Mouse (Mus musculus) MEL (cell line): ENCODE results near the gene Myo18b. TPM values are rescaled to one million over a fixed set of nuclear protein-coding genes. Genes with fewer than 3 reads are reported as not detected.

Experiments used
- DNase-seq: peaks from one replicate; pipeline ENCODE4 v3.0.0; 2011; ENCODE audit warnings: low read depth, low spot score
- H3K27ac ChIP-seq: 2 replicates; pipeline ENCODE4 v1.5.1; 2012; ENCODE audit warnings: low read depth, mild to moderate bottlenecking, control low read depth, low read length, moderate library complexity; ENCODE audit not compliant: control insufficient read depth
- H3K27me3 ChIP-seq, 2 experiments: fragments of 150-350 bp in 1 of 2; sonication (generic) in 1 of 2; 2 replicates each; pipeline ENCODE4 v1.6.1; 2012; ENCODE audit warnings: low read length in 2 of 2, mild to moderate bottlenecking in 2 of 2, improper control_type of control experiment in 1 of 2, moderate library complexity in 1 of 2; ENCODE audit not compliant: insufficient read depth in 2 of 2, control insufficient read depth in 1 of 2
- H3K36me3 ChIP-seq, 2 experiments: 2 replicates each; pipeline ENCODE4 v1.6.1; 2012 to 2014; ENCODE audit warnings: low read length in 2 of 2, improper control_type of control experiment in 1 of 2, inconsistent platforms in 1 of 2, mild to moderate bottlenecking in 1 of 2; ENCODE audit not compliant: insufficient read depth in 2 of 2, control insufficient read depth in 1 of 2
- H3K4me1 ChIP-seq, 2 experiments: fragments of 150-350 bp in 1 of 2; sonication (generic) in 1 of 2; 2 replicates each; pipeline ENCODE4 v1.6.1; 2012; ENCODE audit warnings: low read length in 2 of 2, improper control_type of control experiment in 1 of 2, mild to moderate bottlenecking in 1 of 2; ENCODE audit not compliant: insufficient read depth in 2 of 2, control insufficient read depth in 1 of 2
- H3K4me3 ChIP-seq, 2 experiments: fragments of 150-350 bp in 1 of 2; sonication (generic) in 1 of 2; 2 replicates each; pipeline ENCODE4 v1.5.1; 2012; ENCODE audit warnings: low read depth in 2 of 2, low read length in 2 of 2, mild to moderate bottlenecking in 2 of 2, moderate library complexity in 2 of 2, control low read depth in 1 of 2, improper control_type of control experiment in 1 of 2; ENCODE audit not compliant: control insufficient read depth in 1 of 2, insufficient read depth in 1 of 2
- H3K79me2 ChIP-seq: 2 replicates; pipeline ENCODE4 v1.6.1; 2012; ENCODE audit warnings: mild to moderate bottlenecking, low read length, moderate library complexity; ENCODE audit not compliant: control insufficient read depth, poor library complexity, insufficient read depth
- H3K9ac ChIP-seq: 2 replicates; pipeline ENCODE4 v1.6.1; 2012; ENCODE audit warnings: low read depth, mild to moderate bottlenecking, control low read depth, low read length, moderate library complexity; ENCODE audit not compliant: control insufficient read depth, poor library complexity, severe bottlenecking
- H3K9me3 ChIP-seq: fragments of 150-350 bp; sonication (generic); replicated peaks from 2 replicates; pipeline ENCODE4 v1.6.1; 2012; ENCODE audit warnings: mild to moderate bottlenecking, low read length, improper control_type of control experiment, moderate library complexity; ENCODE audit not compliant: insufficient read depth
- BHLHE40 ChIP-seq: IDR thresholded peaks from 2 replicates; pipeline ENCODE4 v1.6.1; 2012; ENCODE audit warnings: low read depth, mild to moderate bottlenecking, inconsistent platforms, low read length, improper control_type of control experiment, borderline replicate concordance
- CHD1 ChIP-seq: IDR thresholded peaks from 2 replicates; pipeline ENCODE4 v1.6.1; 2012; ENCODE audit warnings: low read depth, mild to moderate bottlenecking, inconsistent platforms, low read length, improper control_type of control experiment
- CHD2 ChIP-seq: IDR thresholded peaks from 2 replicates; pipeline ENCODE4 v1.6.1; 2011; ENCODE audit warnings: low read length, improper control_type of control experiment
- CTCF ChIP-seq, 3 experiments: IDR thresholded peaks in 2 of 3; conservative IDR thresholded peaks in 1 of 3; 2 replicates each; pipeline ENCODE4 v1.5.1; 2011 to 2012; ENCODE audit warnings: low read length in 3 of 3, low read depth in 2 of 3, mild to moderate bottlenecking in 2 of 3, improper control_type of control experiment in 1 of 3, inconsistent platforms in 1 of 3, mixed read lengths in 1 of 3, moderate library complexity in 1 of 3; ENCODE audit not compliant: control insufficient read depth in 1 of 3, insufficient read depth in 1 of 3, poor library complexity in 1 of 3, severe bottlenecking in 1 of 3
- E2F4 ChIP-seq: IDR thresholded peaks from 2 replicates; pipeline ENCODE4 v1.6.1; 2011; ENCODE audit warnings: low read depth, low read length, improper control_type of control experiment, borderline replicate concordance
- EP300 ChIP-seq, 2 experiments: IDR thresholded peaks; 2 replicates each; pipeline ENCODE4 v1.6.1; 2011; ENCODE audit warnings: improper control_type of control experiment in 2 of 2, low read length in 2 of 2, low read depth in 1 of 2, mild to moderate bottlenecking in 1 of 2
- ETS1 ChIP-seq: IDR thresholded peaks from 2 replicates; pipeline ENCODE4 v1.6.1; 2012; ENCODE audit warnings: low read depth, mild to moderate bottlenecking, inconsistent platforms, low read length, improper control_type of control experiment, moderate library complexity
- GABPA ChIP-seq: IDR thresholded peaks from 2 replicates; pipeline ENCODE4 v1.6.1; 2012; ENCODE audit warnings: low read depth, mild to moderate bottlenecking, inconsistent platforms, low read length, improper control_type of control experiment, moderate library complexity
- JUND ChIP-seq: IDR thresholded peaks from 2 replicates; pipeline ENCODE4 v1.6.1; 2011; ENCODE audit warnings: low read depth, mild to moderate bottlenecking, improper control_type of control experiment, low read length
- MAFK ChIP-seq: IDR thresholded peaks from 2 replicates; pipeline ENCODE4 v1.6.1; 2011; ENCODE audit warnings: low read depth, mild to moderate bottlenecking, low read length, improper control_type of control experiment, borderline replicate concordance
- MAX ChIP-seq: IDR thresholded peaks from 2 replicates; pipeline ENCODE4 v1.6.1; 2011; ENCODE audit warnings: low read length, improper control_type of control experiment
- MAZ ChIP-seq: IDR thresholded peaks from 2 replicates; pipeline ENCODE4 v1.6.1; 2012; ENCODE audit warnings: low read depth, mild to moderate bottlenecking, inconsistent platforms, low read length, improper control_type of control experiment
- MYB ChIP-seq: IDR thresholded peaks from 2 replicates; pipeline ENCODE4 v1.6.1; 2011; ENCODE audit warnings: mild to moderate bottlenecking, low read depth, low read length, improper control_type of control experiment
- NRF1 ChIP-seq: IDR thresholded peaks from 2 replicates; pipeline ENCODE4 v1.6.1; 2014; ENCODE audit warnings: low read depth, mild to moderate bottlenecking, inconsistent platforms, low read length, improper control_type of control experiment, moderate library complexity; ENCODE audit not compliant: poor library complexity, insufficient read depth, severe bottlenecking
- POLR2A ChIP-seq, 2 experiments: IDR thresholded peaks; 2 replicates each; pipeline ENCODE4 v1.6.1; 2011 to 2012; ENCODE audit warnings: low read length in 2 of 2, mild to moderate bottlenecking in 2 of 2, control low read depth in 1 of 2, improper control_type of control experiment in 1 of 2, low read depth in 1 of 2, moderate library complexity in 1 of 2; ENCODE audit not compliant: control insufficient read depth in 1 of 2, insufficient read depth in 1 of 2, poor library complexity in 1 of 2
- POLR2AphosphoS5 ChIP-seq: IDR thresholded peaks from 2 replicates; pipeline ENCODE4 v1.6.1; 2012; ENCODE audit warnings: low read depth, borderline replicate concordance, mild to moderate bottlenecking, inconsistent platforms, low read length, moderate library complexity, mixed read lengths
- RAD21 ChIP-seq: IDR thresholded peaks from 2 replicates; pipeline ENCODE4 v1.6.1; 2011; ENCODE audit warnings: mild to moderate bottlenecking, low read depth, low read length, improper control_type of control experiment
- RCOR1 ChIP-seq: IDR thresholded peaks from 2 replicates; pipeline ENCODE4 v1.6.1; 2012; ENCODE audit warnings: low read depth, mild to moderate bottlenecking, inconsistent platforms, low read length, improper control_type of control experiment
- SMC3 ChIP-seq: IDR thresholded peaks from 2 replicates; pipeline ENCODE4 v1.6.1; 2011; ENCODE audit warnings: low read depth, low read length, improper control_type of control experiment
- TBP ChIP-seq: IDR thresholded peaks from 2 replicates; pipeline ENCODE4 v1.8.0; 2011; ENCODE audit warnings: low read depth, low read length, improper control_type of control experiment
- USF2 ChIP-seq, 2 experiments: IDR thresholded peaks; 2 replicates each; pipeline ENCODE4 v1.6.1; 2011 to 2012; ENCODE audit warnings: improper control_type of control experiment in 2 of 2, low read length in 2 of 2, borderline replicate concordance in 1 of 2, inconsistent platforms in 1 of 2, low read depth in 1 of 2, mild to moderate bottlenecking in 1 of 2; ENCODE audit not compliant: insufficient read depth in 1 of 2
- ZKSCAN1 ChIP-seq: IDR thresholded peaks from 2 replicates; pipeline ENCODE4 v1.6.1; 2012; ENCODE audit warnings: low read depth, mild to moderate bottlenecking, inconsistent platforms, low read length, improper control_type of control experiment, moderate library complexity
- ZMIZ1 ChIP-seq: IDR thresholded peaks from 2 replicates; pipeline ENCODE4 v1.6.1; 2012; ENCODE audit warnings: low read depth, mild to moderate bottlenecking, inconsistent platforms, low read length, improper control_type of control experiment, moderate library complexity
- ZNF384 ChIP-seq: IDR thresholded peaks from 2 replicates; pipeline ENCODE4 v1.6.1; 2012; ENCODE audit warnings: low read depth, mild to moderate bottlenecking, inconsistent platforms, low read length, improper control_type of control experiment
- polyA plus RNA-seq, 2 experiments: library from polyadenylated mRNA; stranded (reverse) in 1 of 2; unstranded in 1 of 2; fragments of >175 nt in 1 of 2; fragments of >200 nt in 1 of 2; gene quantifications; 2 replicates each; pipeline versions ENCODE4 v1.2.1 to v1.2.4; 2012; ENCODE audit warnings: low replicate concordance in 2 of 2, low read depth in 1 of 2; ENCODE audit not compliant: insufficient read length in 2 of 2, insufficient read depth in 1 of 2, missing spikeins in 1 of 2
- total RNA-seq: library from RNA; depleted of rRNA; stranded (reverse); fragments of 300-350 nt; gene quantifications from 2 replicates; pipeline ENCODE4 v1.2.3, GENCODE M21; 2012

The Myo18b gene
- total and polyA plus RNA-seq, 3 experiments: not detected

DNA sequence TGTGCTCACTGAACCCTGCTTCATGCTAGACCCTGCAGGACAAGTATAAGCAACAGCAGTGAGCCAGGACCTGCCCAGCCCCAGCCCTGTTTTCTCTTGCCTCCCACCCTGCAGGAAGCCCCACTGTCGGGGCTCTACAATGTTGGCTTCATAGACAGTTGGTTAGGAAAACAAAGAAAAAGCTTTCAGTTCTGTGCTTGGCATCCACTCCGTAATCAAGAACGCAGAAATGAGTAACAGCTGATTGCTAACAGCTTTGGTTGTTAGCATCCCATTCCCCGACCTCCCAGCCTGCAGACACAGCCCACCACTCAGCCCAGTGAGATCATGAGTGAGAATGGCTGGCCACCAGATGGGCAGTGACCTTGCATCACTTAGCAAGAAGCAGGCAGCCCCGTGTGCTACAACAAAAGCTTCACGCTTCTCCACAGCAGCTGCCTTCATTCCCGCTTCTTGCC is 200.9 kb downstream of the Myo18b start:
- H3K27ac ChIP-seq: no peak overlapping the region
- no peaks in the 10 kb centered on the region for H3K36me3 ChIP-seq
- H3K4me3 ChIP-seq: no peak overlapping the region
- H3K9ac ChIP-seq: no peak overlapping the region
- TF ChIP-seq GABPA (no peak), MAZ (no peak), ZNF384 (no peak), POLR2A (IDR thresholded peaks at IDR 0.05; ENCODE audit: control insufficient read depth in 1 of 2, insufficient read depth in 1 of 2, low read depth in 1 of 2, low read length in 2 of 2, poor library complexity in 1 of 2) (no peak), RCOR1 (no peak), BHLHE40 (no peak), ZMIZ1 (no peak), MAFK (no peak), JUND (no peak), MAX (no peak), MYB (no peak), CHD1 (no peak)
- H3K79me2 ChIP-seq: no peaks in the 10 kb centered on the region
- H3K27me3 ChIP-seq: no peaks in the 10 kb centered on the region
- H3K9me3 ChIP-seq: no peaks in the 10 kb centered on the region
- no peak for DNase-seq
- H3K4me1 ChIP-seq: no peaks in the 10 kb centered on the region

DNA sequence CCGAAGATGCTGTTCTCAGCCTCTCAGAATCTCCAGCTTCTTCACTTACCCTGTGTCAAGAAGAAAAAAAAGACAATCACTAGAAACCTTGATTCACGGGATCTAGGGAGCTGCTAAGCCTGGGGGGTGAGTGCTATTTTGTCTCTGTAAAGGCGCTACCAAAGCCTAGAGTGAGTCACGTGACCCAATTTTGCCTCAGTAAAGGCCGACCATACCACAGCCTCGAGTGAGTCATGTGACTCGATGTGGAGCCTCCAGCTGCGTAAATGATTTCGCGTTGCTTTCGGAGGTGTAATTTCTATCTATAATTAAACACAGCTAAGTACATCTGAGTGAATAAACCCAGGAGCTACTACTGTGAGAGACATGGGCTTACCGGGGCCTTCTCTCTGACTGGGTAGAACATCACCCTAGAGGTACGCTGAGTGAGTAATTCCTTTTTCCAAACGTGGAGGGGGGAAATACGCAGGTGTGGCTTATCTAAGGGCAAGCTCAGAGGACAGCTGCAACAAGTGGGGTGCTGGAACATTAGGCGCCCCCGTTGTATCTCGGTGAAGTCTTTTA is 202.8 kb downstream of the Myo18b start:
- no peak for DNase-seq
- H3K27me3 ChIP-seq: no peaks in the 10 kb centered on the region
- no peak overlapping the region for H3K4me3 ChIP-seq
- no peak overlapping the region for H3K27ac ChIP-seq
- no peaks in the 10 kb centered on the region for H3K36me3 ChIP-seq
- H3K79me2 ChIP-seq: no peaks in the 10 kb centered on the region
- no peaks in the 10 kb centered on the region for H3K9me3 ChIP-seq
- no peaks in the 10 kb centered on the region for H3K4me1 ChIP-seq
- H3K9ac ChIP-seq: no peak overlapping the region
- TF ChIP-seq MAZ (no peak), CHD2 (no peak), USF2 (IDR thresholded peaks at IDR 0.05; ENCODE audit: borderline replicate concordance in 1 of 2, insufficient read depth in 1 of 2, low read depth in 1 of 2, low read length in 2 of 2) (no peak)

DNA sequence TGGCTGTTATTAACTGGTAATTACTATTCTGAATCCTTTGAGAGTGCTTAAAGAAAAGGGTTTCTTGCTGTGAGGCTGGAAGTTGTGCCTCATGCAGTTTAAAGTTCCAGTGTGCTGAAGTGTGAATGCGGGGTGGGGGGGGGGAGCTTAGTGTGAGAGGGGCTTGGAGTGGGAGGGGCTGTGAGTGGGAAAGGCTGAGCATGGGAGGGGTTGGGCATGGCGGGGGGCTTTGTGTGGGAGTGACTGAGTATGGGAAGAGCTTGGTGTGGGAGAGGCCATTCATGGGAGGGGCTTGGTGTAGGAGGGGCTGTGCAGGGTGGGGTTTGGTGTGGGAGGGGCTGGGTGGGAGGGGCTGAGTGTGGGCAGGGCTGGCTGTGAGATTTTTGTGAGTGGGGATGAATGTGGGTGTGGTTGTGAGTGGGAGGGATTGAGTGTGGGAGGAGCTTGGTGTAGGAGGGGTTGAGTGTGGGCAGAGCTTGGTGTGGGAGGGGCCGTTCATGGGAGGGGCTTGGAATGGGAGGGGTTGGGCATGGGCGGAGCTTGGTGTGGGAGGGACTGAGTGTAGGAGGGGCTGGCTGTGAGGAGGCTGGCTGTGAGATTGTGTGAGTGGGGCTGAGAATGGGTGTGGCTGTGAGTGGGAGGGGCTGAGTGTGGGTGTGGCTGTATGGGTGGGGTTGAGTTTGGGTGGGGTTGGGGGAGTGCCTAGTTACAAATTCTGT is 208.9 kb downstream of the Myo18b start:
- H3K9ac ChIP-seq: no peak overlapping the region
- no peaks in the 10 kb centered on the region for H3K79me2 ChIP-seq
- H3K4me3 ChIP-seq: no peak overlapping the region
- no peak overlapping the region for H3K27ac ChIP-seq
- no peaks in the 10 kb centered on the region for H3K27me3 ChIP-seq
- DNase-seq: no peak
- H3K9me3 ChIP-seq: no peaks in the 10 kb centered on the region
- H3K4me1 ChIP-seq: no peaks in the 10 kb centered on the region
- no peaks in the 10 kb centered on the region for H3K36me3 ChIP-seq
- TF ChIP-seq POLR2AphosphoS5: no peak
- TF ChIP-seq EP300 (IDR thresholded peaks at IDR 0.05; ENCODE audit: low read depth in 1 of 2, low read length in 2 of 2): no peak
- no peak for TF ChIP-seq SMC3
- TF ChIP-seq CHD2: no peak
- no peak for TF ChIP-seq MAFK
- TF ChIP-seq MAZ: no peak
- TF ChIP-seq NRF1: no peak
- TF ChIP-seq CTCF (IDR thresholded peaks at IDR 0.05 in 2 of 3, conservative IDR thresholded peaks at IDR 0.05 in 1 of 3; ENCODE audit: control insufficient read depth in 1 of 3, insufficient read depth in 1 of 3, low read depth in 2 of 3, low read length in 3 of 3, poor library complexity in 1 of 3, severe bottlenecking in 1 of 3): no peak
- TF ChIP-seq CHD1: no peak
- TF ChIP-seq TBP: no peak
- no peak for TF ChIP-seq ZKSCAN1
- no peak for TF ChIP-seq MYB
- TF ChIP-seq JUND: no peak
- TF ChIP-seq ETS1: no peak
- TF ChIP-seq GABPA: no peak
- TF ChIP-seq E2F4: no peak
- TF ChIP-seq RAD21: no peak
